8 mouse cellular contexts compared by ENCODE assay signal in genomic region chr15:83562626-83563270, GRCm38 (mm10). TPM values are rescaled to one million over a fixed set of nuclear protein-coding genes. Genes with fewer than 3 reads are reported as not detected.
DNase-seq lines count a peak whose midpoint lies in the region; ATAC-seq and TF ChIP-seq lines count a peak whose summit lies in the region.

No protein-coding gene starts in this region.

- DNase-seq in T-cell, adult 2 months (ENCODE audit: low spot score), result peak; percentile 83
- peak; percentile 34 for DNase-seq in embryo, embryonic 9.5 days (ENCODE audit: extremely low spot score)
- peak; percentile 40 to 81 for DNase-seq in gastrocnemius, postnatal 4 days (ENCODE audit: low spot score in 2 of 2)
- peak; percentile 86 for DNase-seq in left cerebral cortex, postnatal 4 days
- no peak for DNase-seq in cerebellum, adult 8-10 months

- TF ChIP-seq CTCF in small intestine, adult 2 months (IDR thresholded peaks at IDR 0.05; ENCODE audit: extremely low read depth, insufficient read length, insufficient replicate concordance, low read depth, low read length), result no peak

- H3K9me3 ChIP-seq in intestine, embryonic 15.5 days, result no peaks in the 10 kb centered on the region
- no peaks in the 10 kb centered on the region for H3K9me3 ChIP-seq in midbrain, embryonic 12.5 days

- H3K27me3 ChIP-seq in intestine, embryonic 15.5 days (replicated peaks), result no peaks in the 10 kb centered on the region
- peaks cover 38% of the 10 kb centered on the region for H3K27me3 ChIP-seq in midbrain, embryonic 12.5 days
- H3K27me3 ChIP-seq in small intestine, adult 2 months (ENCODE audit: control insufficient read depth, insufficient read depth, low read length), result no peaks in the 10 kb centered on the region

- ATAC-seq in intestine, embryonic 15.5 days, result peak; percentile 71
- ATAC-seq in midbrain, embryonic 12.5 days (ENCODE audit: low FRiP score, low read depth), result no peak

- 39% methylated on average over 15 of the region's 15 CpGs for WGBS in intestine, embryonic 15.5 days
- WGBS in midbrain, embryonic 12.5 days, result 30% methylated on average over 15 of the region's 15 CpGs
- 29% methylated on average over 15 of the region's 15 CpGs for WGBS in small intestine, adult 2 months

- no peak overlapping the region for H3K27ac ChIP-seq in intestine, embryonic 15.5 days
- no peak overlapping the region for H3K27ac ChIP-seq in midbrain, embryonic 12.5 days (replicated peaks)
- peak overlapping the region; percentile 58; the same call in 1 of the 2 replicates for H3K27ac ChIP-seq in small intestine, adult 2 months (ENCODE audit: insufficient read depth, low read depth, low read length)

- H3K9ac ChIP-seq in intestine, embryonic 15.5 days, result no peak overlapping the region
- no peak overlapping the region for H3K9ac ChIP-seq in midbrain, embryonic 12.5 days (replicated peaks)

- H3K4me1 ChIP-seq in intestine, embryonic 15.5 days (replicated peaks), result peaks cover 12% of the 10 kb centered on the region; the same call in 1 of the 2 replicates
- peaks cover 20% of the 10 kb centered on the region for H3K4me1 ChIP-seq in midbrain, embryonic 12.5 days
- peaks cover 6% of the 10 kb centered on the region; the same call in 1 of the 2 replicates for H3K4me1 ChIP-seq in small intestine, adult 2 months (ENCODE audit: control insufficient read depth, insufficient read depth, insufficient read length, low read length)

- intact Hi-C loops in left cerebral cortex, postnatal 4 days (cut with DNase I), result no loop called here

- peak overlapping the region; percentile 98 for H3K4me2 ChIP-seq in intestine, embryonic 15.5 days (replicated peaks)
- H3K4me2 ChIP-seq in midbrain, embryonic 12.5 days (replicated peaks), result peak overlapping the region; percentile 85

- no peaks in the 10 kb centered on the region for H3K36me3 ChIP-seq in intestine, embryonic 15.5 days
- H3K36me3 ChIP-seq in midbrain, embryonic 12.5 days, result no peaks in the 10 kb centered on the region
- H3K36me3 ChIP-seq in small intestine, adult 2 months (ENCODE audit: control insufficient read depth, insufficient read depth, low read length), result no peaks in the 10 kb centered on the region

- H3K4me3 ChIP-seq in intestine, embryonic 15.5 days (replicated peaks), result peak overlapping the region; percentile 54; the same call in 1 of the 2 replicates
- H3K4me3 ChIP-seq in midbrain, embryonic 12.5 days, result peak overlapping the region; percentile 42; the same call in 1 of the 2 replicates
- peak overlapping the region; percentile 28; the same call in 1 of the 2 replicates for H3K4me3 ChIP-seq in small intestine, adult 2 months (ENCODE audit: low read depth, low read length)

- TF ChIP-seq POLR2A in small intestine, adult 2 months (IDR thresholded peaks at IDR 0.05; ENCODE audit: low read depth, low read length), result no peak

RNA-seq across cellular contexts. Expression of gene Tspo, which starts 0.6 kb away (rescaled TPM):
- total RNA-seq in gastrocnemius, postnatal 4 days (2021), result 10 to 100 TPM; 25.5 to 38.0 TPM
- polyA plus RNA-seq in intestine, embryonic 15.5 days (2015; fragmentation: Nextera tagmentation; extraction: Ambion mirVana), result 98.0 and 120 TPM in 2 replicates
- 1 to 10 TPM; 2.9 to 3.8 TPM for total RNA-seq in left cerebral cortex, postnatal 4 days (2021)
- 13.5 and 22.0 TPM in 2 replicates for polyA plus RNA-seq in midbrain, embryonic 12.5 days (2016; fragmentation: Nextera tagmentation; extraction: Ambion mirVana)
- polyA plus RNA-seq in small intestine, adult 2 months (2012; rRNA removed), result 188 and 215 TPM in 2 replicates

RNA-seq across cellular contexts. Expression of gene Mcat, which starts 0.8 kb away (rescaled TPM):
- 10 to 100 TPM; 29.8 to 31.3 TPM for total RNA-seq in gastrocnemius, postnatal 4 days (2021)
- 31.4 TPM in 2 replicates for polyA plus RNA-seq in intestine, embryonic 15.5 days (2015; fragmentation: Nextera tagmentation; extraction: Ambion mirVana)
- 10 to 100 TPM; 31.1 to 34.7 TPM for total RNA-seq in left cerebral cortex, postnatal 4 days (2021)
- polyA plus RNA-seq in midbrain, embryonic 12.5 days (2016; fragmentation: Nextera tagmentation; extraction: Ambion mirVana), result 40.6 and 45.3 TPM in 2 replicates
- 10.4 and 15.1 TPM in 2 replicates for polyA plus RNA-seq in small intestine, adult 2 months (2012; rRNA removed)

RNA-seq across cellular contexts. Expression of gene Ttll12, which starts 32.2 kb away (rescaled TPM):
- total RNA-seq in gastrocnemius, postnatal 4 days (2021), result 10 to 100 TPM; 15.5 to 17.6 TPM
- 31.0 and 31.5 TPM in 2 replicates for polyA plus RNA-seq in intestine, embryonic 15.5 days (2015; fragmentation: Nextera tagmentation; extraction: Ambion mirVana)
- 10 to 100 TPM; 28.4 to 30.8 TPM for total RNA-seq in left cerebral cortex, postnatal 4 days (2021)
- 47.1 and 48.9 TPM in 2 replicates for polyA plus RNA-seq in midbrain, embryonic 12.5 days (2016; fragmentation: Nextera tagmentation; extraction: Ambion mirVana)
- polyA plus RNA-seq in small intestine, adult 2 months (2012; rRNA removed), result 12.9 and 17.5 TPM in 2 replicates

RNA-seq across cellular contexts. Expression of gene Bik, which starts 36.1 kb away (rescaled TPM):
- 1 to 10 TPM; 2.7 to 4.0 TPM for total RNA-seq in gastrocnemius, postnatal 4 days (2021)
- 4.3 and 5.6 TPM in 2 replicates for polyA plus RNA-seq in intestine, embryonic 15.5 days (2015; fragmentation: Nextera tagmentation; extraction: Ambion mirVana)
- not detected for total RNA-seq in left cerebral cortex, postnatal 4 days (2021)
- 1.9 TPM in 2 replicates for polyA plus RNA-seq in midbrain, embryonic 12.5 days (2016; fragmentation: Nextera tagmentation; extraction: Ambion mirVana)
- polyA plus RNA-seq in small intestine, adult 2 months (2012; rRNA removed), result 2.1 and 5.8 TPM in 2 replicates

RNA-seq across cellular contexts. Expression of gene Ttll1, which starts 52.1 kb away (rescaled TPM):
- 1 to 10 TPM; 7.2 to 8.2 TPM for total RNA-seq in gastrocnemius, postnatal 4 days (2021)
- 17.1 and 18.4 TPM in 2 replicates for polyA plus RNA-seq in intestine, embryonic 15.5 days (2015; fragmentation: Nextera tagmentation; extraction: Ambion mirVana)
- 10 to 100 TPM; 70.6 to 71.9 TPM for total RNA-seq in left cerebral cortex, postnatal 4 days (2021)
- 63.2 and 65.9 TPM in 2 replicates for polyA plus RNA-seq in midbrain, embryonic 12.5 days (2016; fragmentation: Nextera tagmentation; extraction: Ambion mirVana)
- 2.3 and 3.1 TPM in 2 replicates for polyA plus RNA-seq in small intestine, adult 2 months (2012; rRNA removed)
